Comparison of ENCODE assay signal across 8 mouse cellular contexts in the genomic region with DNA sequence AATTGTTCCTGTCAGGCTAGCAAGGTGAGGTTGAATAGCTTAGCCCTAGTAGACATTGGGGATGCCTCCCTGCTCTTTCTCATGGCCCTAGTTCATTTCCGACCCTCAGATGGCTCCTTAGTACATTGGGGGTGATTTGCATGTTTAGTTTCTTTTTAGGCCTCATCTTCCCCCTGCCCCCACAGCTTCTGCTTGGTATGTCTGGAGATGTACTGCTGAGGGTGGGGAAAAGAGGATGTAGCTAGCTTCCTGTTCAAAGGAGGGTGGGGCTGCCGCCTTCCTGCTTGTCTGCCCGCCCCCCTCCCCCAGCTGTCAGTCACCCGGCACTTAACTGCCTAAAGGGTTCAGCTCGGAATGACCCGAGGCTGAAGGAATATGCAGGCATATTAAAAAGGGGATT. TPM values are rescaled to one million over a fixed set of nuclear protein-coding genes. Genes with fewer than 3 reads are reported as not detected.
DNase-seq lines count a peak whose midpoint lies in the region; ATAC-seq lines count a peak whose summit lies in the region.

No protein-coding gene starts in this region.

- H3K9ac ChIP-seq in heart, embryonic 12.5 days: no peak overlapping the region
- H3K9ac ChIP-seq in liver, embryonic 15.5 days: no peak overlapping the region
- H3K9ac ChIP-seq in forebrain, embryonic 13.5 days: no peak overlapping the region
- H3K9ac ChIP-seq in midbrain, embryonic 11.5 days (ENCODE audit: low read length): no peak overlapping the region
- H3K9ac ChIP-seq in midbrain, embryonic 15.5 days: no peak overlapping the region

- 41% methylated on average over 6 of the region's 6 CpGs for WGBS in heart, embryonic 12.5 days
- 13% methylated on average over 6 of the region's 6 CpGs for WGBS in liver, embryonic 15.5 days (ENCODE audit: insufficient replicate concordance)
- WGBS in forebrain, embryonic 13.5 days: 64% methylated on average over 6 of the region's 6 CpGs
- WGBS in midbrain, embryonic 11.5 days: 61% methylated on average over 6 of the region's 6 CpGs
- 60% methylated on average over 6 of the region's 6 CpGs for WGBS in midbrain, embryonic 15.5 days

- H3K27ac ChIP-seq in heart, embryonic 12.5 days (ENCODE audit: poor library complexity, severe bottlenecking): peak overlapping the region; percentile 32; the same call in 1 of the 2 replicates
- no peak overlapping the region for H3K27ac ChIP-seq in liver, embryonic 15.5 days (replicated peaks)
- H3K27ac ChIP-seq in forebrain, embryonic 13.5 days: no peak overlapping the region
- no peak overlapping the region for H3K27ac ChIP-seq in midbrain, embryonic 11.5 days (ENCODE audit: low read depth, low read length)
- H3K27ac ChIP-seq in midbrain, embryonic 15.5 days: no peak overlapping the region

- no peaks in the 10 kb centered on the region for H3K36me3 ChIP-seq in heart, embryonic 12.5 days
- H3K36me3 ChIP-seq in liver, embryonic 15.5 days (replicated peaks): no peaks in the 10 kb centered on the region
- no peaks in the 10 kb centered on the region for H3K36me3 ChIP-seq in forebrain, embryonic 13.5 days (ENCODE audit: poor library complexity, severe bottlenecking)
- H3K36me3 ChIP-seq in midbrain, embryonic 11.5 days (ENCODE audit: control insufficient read depth, insufficient read depth, low read length): no peaks in the 10 kb centered on the region
- no peaks in the 10 kb centered on the region for H3K36me3 ChIP-seq in midbrain, embryonic 15.5 days (replicated peaks)

- no peak overlapping the region for H3K4me3 ChIP-seq in heart, embryonic 12.5 days
- no peak overlapping the region for H3K4me3 ChIP-seq in liver, embryonic 15.5 days (replicated peaks)
- H3K4me3 ChIP-seq in forebrain, embryonic 13.5 days: no peak overlapping the region
- H3K4me3 ChIP-seq in midbrain, embryonic 11.5 days (ENCODE audit: low read depth, low read length): no peak overlapping the region
- H3K4me3 ChIP-seq in midbrain, embryonic 15.5 days: no peak overlapping the region

- peak; percentile 47 for DNase-seq in layer of hippocampus, adult 9-11 months
- DNase-seq in layer of hippocampus, postnatal 36 days: no peak
- peak; percentile 81 to 86 for DNase-seq in spleen, postnatal 36 days (ENCODE audit: low spot score in 2 of 2)
- DNase-seq in midbrain, embryonic 11.5 days (ENCODE audit: low spot score, missing footprints): no peak

- H3K27me3 ChIP-seq in heart, embryonic 12.5 days (replicated peaks): no peaks in the 10 kb centered on the region
- no peaks in the 10 kb centered on the region for H3K27me3 ChIP-seq in liver, embryonic 15.5 days
- H3K27me3 ChIP-seq in forebrain, embryonic 13.5 days: no peaks in the 10 kb centered on the region
- H3K27me3 ChIP-seq in midbrain, embryonic 11.5 days (ENCODE audit: control insufficient read depth, insufficient read depth, low read length): no peaks in the 10 kb centered on the region
- no peaks in the 10 kb centered on the region for H3K27me3 ChIP-seq in midbrain, embryonic 15.5 days (replicated peaks)

- H3K4me2 ChIP-seq in heart, embryonic 12.5 days: peak overlapping the region; percentile 37; the same call in 1 of the 2 replicates
- peak overlapping the region; percentile 41 for H3K4me2 ChIP-seq in liver, embryonic 15.5 days
- H3K4me2 ChIP-seq in forebrain, embryonic 13.5 days: no peak overlapping the region
- H3K4me2 ChIP-seq in midbrain, embryonic 11.5 days: no peak overlapping the region
- no peak overlapping the region for H3K4me2 ChIP-seq in midbrain, embryonic 15.5 days

- H3K9me3 ChIP-seq in heart, embryonic 12.5 days (replicated peaks): no peaks in the 10 kb centered on the region
- no peaks in the 10 kb centered on the region for H3K9me3 ChIP-seq in liver, embryonic 15.5 days (replicated peaks)
- no peaks in the 10 kb centered on the region for H3K9me3 ChIP-seq in forebrain, embryonic 13.5 days (replicated peaks)
- no peaks in the 10 kb centered on the region for H3K9me3 ChIP-seq in midbrain, embryonic 11.5 days (ENCODE audit: control insufficient read depth, low read length)
- H3K9me3 ChIP-seq in midbrain, embryonic 15.5 days: no peaks in the 10 kb centered on the region

- ATAC-seq in heart, embryonic 12.5 days (ENCODE audit: insufficient number of reproducible peaks, low FRiP score): peak; percentile 58
- ATAC-seq in liver, embryonic 15.5 days (ENCODE audit: insufficient read depth): peak; percentile 65
- no peak for ATAC-seq in forebrain, embryonic 13.5 days
- ATAC-seq in midbrain, embryonic 11.5 days (ENCODE audit: low FRiP score): no peak
- ATAC-seq in midbrain, embryonic 15.5 days (replicated peaks): no peak

- H3K4me1 ChIP-seq in heart, embryonic 12.5 days (replicated peaks): peaks cover 65% of the 10 kb centered on the region
- peaks cover 35% of the 10 kb centered on the region for H3K4me1 ChIP-seq in liver, embryonic 15.5 days (replicated peaks)
- H3K4me1 ChIP-seq in forebrain, embryonic 13.5 days: no peaks in the 10 kb centered on the region
- H3K4me1 ChIP-seq in midbrain, embryonic 11.5 days (ENCODE audit: control insufficient read depth, insufficient read depth, low read length): no peaks in the 10 kb centered on the region
- no peaks in the 10 kb centered on the region for H3K4me1 ChIP-seq in midbrain, embryonic 15.5 days

RNA-seq across cellular contexts. Expression of gene Msn, which starts 34.8 kb away (rescaled TPM):
- 10 to 100 TPM; 15.4 to 19.1 TPM for total RNA-seq in layer of hippocampus, postnatal 36 days (2021)
- polyA plus RNA-seq in heart, embryonic 12.5 days (2016; fragmentation: Nextera tagmentation; extraction: Ambion mirVana): 222 and 235 TPM in 2 replicates
- polyA plus RNA-seq in liver, embryonic 15.5 days (2015; fragmentation: Nextera tagmentation; extraction: Ambion mirVana): 53.3 and 53.9 TPM in 2 replicates
- 50.7 and 54.1 TPM in 2 replicates for polyA plus RNA-seq in forebrain, embryonic 13.5 days (2015; fragmentation: Nextera tagmentation; extraction: Ambion mirVana)
- polyA plus RNA-seq in midbrain, embryonic 11.5 days (2014; fragmentation: Nextera tagmentation; extraction: Ambion mirVana): 119 and 120 TPM in 2 replicates
- polyA plus RNA-seq in midbrain, embryonic 15.5 days (2015; fragmentation: Nextera tagmentation; extraction: Ambion mirVana): 31.3 and 34.9 TPM in 2 replicates

Comparison
In these comparisons a context has a peak if more than half of its experiments do, and no peak if none do; other contexts are left out.
1. DNase-seq: peak in layer of hippocampus, adult 9-11 months (single experiment) and spleen, postnatal 36 days (2 of 2); none in layer of hippocampus, postnatal 36 days (0 of 2) and midbrain, embryonic 11.5 days (single experiment).
2. ATAC-seq: peak in heart, embryonic 12.5 days (single experiment) and liver, embryonic 15.5 days (single experiment); none in forebrain, embryonic 13.5 days (single experiment), midbrain, embryonic 11.5 days (single experiment) and midbrain, embryonic 15.5 days (single experiment).
3. H3K4me2 ChIP-seq: peak in heart, embryonic 12.5 days (single experiment) and liver, embryonic 15.5 days (single experiment); none in forebrain, embryonic 13.5 days (single experiment), midbrain, embryonic 11.5 days (single experiment) and midbrain, embryonic 15.5 days (single experiment).